Mouse (Mus musculus): ENCODE results near the gene Tprgl.

DNA sequence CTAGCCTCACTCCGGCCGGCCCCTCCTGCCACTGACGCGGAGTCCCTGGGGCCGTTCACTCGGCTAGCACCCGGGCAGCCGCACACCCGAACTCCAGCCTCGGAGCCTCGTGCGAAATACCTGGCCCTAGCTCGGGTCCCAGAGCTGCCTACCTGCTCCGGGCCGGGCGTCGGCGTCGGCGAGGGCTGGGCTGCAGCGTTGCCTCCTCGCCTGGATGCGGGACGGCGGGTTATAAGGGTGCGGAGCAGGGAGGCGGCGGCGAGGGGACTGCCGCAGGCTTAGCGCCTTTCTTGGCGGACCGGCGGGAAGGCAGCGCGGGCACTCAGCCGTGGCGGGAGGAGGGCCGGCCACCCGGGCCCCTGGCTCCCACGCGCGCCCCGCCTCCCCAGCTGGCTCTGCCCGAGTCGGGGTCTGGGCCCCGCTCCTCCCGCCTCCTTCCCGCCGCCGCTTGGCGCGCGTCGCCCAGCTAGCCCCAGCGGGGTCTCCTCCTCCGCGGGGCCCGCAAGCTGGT lies 20.7 kb downstream of the Tprgl start:
- no peak for TF ChIP-seq CTCF (IDR thresholded peaks at IDR 0.05)
- TF ChIP-seq EP300 (IDR thresholded peaks at IDR 0.05): no peak

All from lung, postnatal 0 days (tissue).